Mouse (Mus musculus) forebrain, embryonic 13.5 days (tissue): ENCODE data around the gene Elmsan1. TPM values are rescaled to one million over a fixed set of nuclear protein-coding genes. Genes with fewer than 3 reads are reported as not detected.

Experiments
- ATAC-seq: fragments of 200-750 bp; cut with Nextera tagmentation; 2 replicates; pipeline ENCODE4 v1.8.0; 2017
- H3K27ac ChIP-seq: fragments of 300-500 bp; sonication (generic); 2 replicates; pipeline ENCODE4 v1.5.1; 2015; ENCODE audit warnings: inconsistent platforms, mild to moderate bottlenecking, moderate library complexity
- H3K27me3 ChIP-seq: fragments of 300-500 bp; sonication (generic); 2 replicates; pipeline ENCODE4 v1.6.1; 2015; ENCODE audit warnings: mild to moderate bottlenecking, inconsistent platforms
- H3K36me3 ChIP-seq: fragments of 300-500 bp; sonication (generic); 2 replicates; pipeline ENCODE4 v1.6.1; 2015; ENCODE audit warnings: mild to moderate bottlenecking, inconsistent platforms; ENCODE audit not compliant: poor library complexity, severe bottlenecking
- H3K4me1 ChIP-seq: fragments of 300-500 bp; sonication (generic); 2 replicates; pipeline ENCODE4 v1.6.1; 2015; ENCODE audit warnings: inconsistent platforms
- H3K4me2 ChIP-seq: fragments of 300-500 bp; sonication (generic); 2 replicates; pipeline ENCODE4 v1.6.1; 2015; ENCODE audit warnings: inconsistent platforms, mild to moderate bottlenecking, moderate library complexity
- H3K4me3 ChIP-seq: fragments of 300-500 bp; sonication (generic); 2 replicates; pipeline ENCODE4 v1.5.1; 2015; ENCODE audit warnings: mild to moderate bottlenecking, inconsistent platforms
- H3K9ac ChIP-seq: fragments of 300-500 bp; sonication (generic); 2 replicates; pipeline ENCODE4 v1.6.1; 2015; ENCODE audit warnings: mild to moderate bottlenecking, inconsistent platforms
- H3K9me3 ChIP-seq: fragments of 300-500 bp; sonication (generic); replicated peaks from 2 replicates; pipeline ENCODE4 v1.6.1; 2016; ENCODE audit warnings: inconsistent platforms
- WGBS: fragments of 180-500 bp; shearing (Covaris S2); methylation state at CpG from one replicate; pipeline ENCODE4 v1.1.7; 2015; 5-methylcytosine and 5-hydroxymethylcytosine counted together
- polyA plus RNA-seq: library from polyadenylated mRNA; unstranded; fragments of >200 nt; fragmentation: Nextera tagmentation; extraction: Ambion mirVana; gene quantifications from 2 replicates; pipeline ENCODE4 v1.2.1, GENCODE M21; 2015

The Elmsan1 gene
- polyA plus RNA-seq, 1 experiment from 2014 or later = 5.0 TPM

DNA sequence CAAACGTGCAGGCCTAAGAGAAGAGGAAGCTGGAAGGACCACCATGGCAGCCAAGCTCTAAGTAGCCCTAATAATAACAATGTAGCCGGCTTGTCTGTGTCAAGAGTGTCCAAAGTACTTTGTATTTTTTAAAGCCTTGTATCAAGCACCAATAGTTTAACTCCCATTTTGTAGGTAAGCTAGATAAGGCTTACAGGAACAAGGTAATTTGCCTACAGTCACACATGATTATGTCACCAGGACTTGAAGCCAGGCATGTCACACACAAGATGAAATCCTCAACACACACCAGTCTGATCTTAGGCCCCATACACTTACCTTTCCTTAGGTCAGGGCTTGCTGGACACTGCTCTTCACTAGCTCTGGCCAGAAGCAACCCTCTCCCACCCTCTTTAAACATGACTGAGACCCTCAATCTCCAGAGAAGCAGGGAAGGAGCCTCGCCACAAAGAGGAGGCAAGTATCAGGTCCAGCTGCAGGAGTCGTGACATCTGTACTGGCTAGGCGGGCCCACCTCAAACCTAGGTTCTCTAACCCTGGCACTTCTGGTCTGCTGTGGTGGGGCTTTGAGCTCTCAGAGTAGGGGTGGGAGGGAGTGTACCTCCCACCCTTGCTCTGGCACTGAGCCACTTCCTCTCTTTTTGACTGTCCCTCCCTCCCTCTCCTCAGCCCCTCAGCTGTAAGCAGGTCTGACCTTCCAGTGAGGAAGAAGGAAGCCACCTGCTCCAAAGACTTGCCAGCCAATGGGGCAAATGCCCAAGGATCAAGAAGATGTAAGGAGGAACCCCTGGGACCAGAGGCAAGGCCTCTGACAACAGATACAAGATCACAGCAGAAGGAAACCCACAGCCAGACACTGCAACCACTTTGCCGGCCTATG, 41.6 kb downstream of the Elmsan1 start:
- no peak for ATAC-seq
- WGBS = 43% methylated on average over 6 of the region's 6 CpGs
- Histone ChIP-seq H3K4me2 (peak overlapping the region; percentile 70; the same call in 1 of the 2 replicates), H3K9me3 (no peaks in the 10 kb centered on the region), H3K27me3 (no peaks in the 10 kb centered on the region), H3K27ac (peak overlapping the region; percentile 95), H3K36me3 (peaks cover 21% of the 10 kb centered on the region), H3K9ac (peak overlapping the region; percentile 76; the same call in 1 of the 2 replicates), H3K4me3 (no peak overlapping the region), H3K4me1 (peaks cover 79% of the 10 kb centered on the region)

DNA sequence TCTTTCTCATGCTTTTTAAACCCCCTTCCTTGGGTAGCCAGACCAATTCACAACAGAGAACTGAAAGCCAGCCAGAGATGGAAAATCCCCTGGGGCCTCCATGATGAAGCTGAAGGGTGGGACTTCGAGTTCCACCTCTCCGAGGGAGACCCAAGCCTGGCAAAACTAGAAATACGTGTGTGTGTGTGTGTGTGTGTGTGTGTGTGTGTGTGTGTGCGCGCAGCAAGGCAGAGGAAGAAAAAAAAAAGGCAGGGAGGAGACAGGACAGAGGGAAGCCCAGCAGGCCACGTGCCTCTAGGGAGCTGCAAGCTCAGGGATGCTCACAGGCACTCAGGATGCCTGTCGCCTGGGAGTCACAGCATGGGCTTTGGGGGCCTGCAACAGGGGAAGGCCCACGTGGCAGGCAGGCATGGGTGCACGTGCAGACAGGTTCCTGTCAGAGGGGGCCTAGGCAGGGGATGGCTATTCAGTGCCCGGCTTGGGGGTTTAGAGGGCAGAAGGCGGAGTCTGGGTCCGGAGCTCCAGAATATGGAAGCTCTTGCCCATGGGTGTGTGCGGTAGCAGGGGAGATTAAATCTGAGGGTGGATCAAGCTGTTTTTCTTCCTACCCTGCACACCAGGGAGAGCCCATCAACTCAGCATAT, 42.4 kb downstream of the Elmsan1 start:
- WGBS = 4% methylated on average over 13 of the region's 13 CpGs
- H3K4me2 ChIP-seq = peak overlapping the region; percentile 70
- H3K9ac ChIP-seq = peak overlapping the region; percentile 76
- peaks cover 71% of the 10 kb centered on the region for H3K4me1 ChIP-seq
- no peaks in the 10 kb centered on the region for H3K9me3 ChIP-seq
- peak overlapping the region; percentile 95 for H3K27ac ChIP-seq
- peaks cover 29% of the 10 kb centered on the region for H3K36me3 ChIP-seq
- ATAC-seq = peak; percentile 39
- peak overlapping the region; percentile 39 for H3K4me3 ChIP-seq
- no peaks in the 10 kb centered on the region for H3K27me3 ChIP-seq

DNA sequence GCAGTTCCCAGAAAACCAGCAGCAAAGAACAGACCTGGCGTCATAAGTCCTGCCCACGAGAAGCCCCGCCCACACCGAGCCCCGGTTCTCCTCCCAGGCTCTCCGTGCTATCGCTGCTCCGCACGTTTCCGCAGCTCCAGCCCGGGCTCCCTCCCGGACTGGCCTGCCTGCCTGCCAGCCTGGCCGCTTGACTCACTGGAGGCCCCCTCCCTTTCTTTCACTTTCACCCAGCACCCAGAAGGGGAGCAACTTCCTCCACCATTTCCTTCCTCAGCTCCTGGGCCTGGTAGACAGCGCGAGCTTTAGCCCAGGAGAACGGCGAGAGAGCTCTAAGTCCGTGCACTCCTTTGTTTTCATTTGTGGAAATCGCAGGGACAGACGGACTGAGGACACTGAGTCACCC, 43.0 kb downstream of the Elmsan1 start:
- ATAC-seq = peak; percentile 88
- H3K4me1 ChIP-seq = peaks cover 65% of the 10 kb centered on the region
- WGBS = under 1% methylated on average over 20 of the region's 20 CpGs

DNA sequence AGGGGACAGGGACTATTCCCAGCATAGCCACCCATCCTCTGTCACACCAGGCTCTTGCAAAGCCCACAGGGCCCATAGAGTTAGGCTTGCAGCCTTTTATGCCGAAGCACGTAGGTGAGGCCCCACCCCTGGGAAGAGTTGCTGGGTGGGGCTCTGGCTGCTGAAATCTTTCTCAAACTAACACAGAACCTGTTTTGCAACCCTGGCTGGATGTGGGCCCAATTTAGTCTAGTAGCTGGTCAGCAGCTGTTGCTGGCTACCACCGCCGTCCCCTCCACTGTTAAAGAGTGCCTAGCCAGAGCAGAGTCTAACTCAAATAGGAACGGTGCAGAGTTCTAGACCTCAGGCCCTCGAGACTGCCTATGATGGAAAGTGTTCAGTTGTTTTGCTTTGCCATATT, 43.8 kb downstream of the Elmsan1 start:
- Histone ChIP-seq H3K4me1 (peaks cover 57% of the 10 kb centered on the region), H3K27ac (no peak overlapping the region; the same call in 1 of the 2 replicates), H3K36me3 (peaks cover 31% of the 10 kb centered on the region), H3K9me3 (no peaks in the 10 kb centered on the region), H3K4me3 (no peak overlapping the region), H3K4me2 (no peak overlapping the region), H3K27me3 (no peaks in the 10 kb centered on the region), H3K9ac (no peak overlapping the region)
- WGBS = 86% methylated on average over 6 of the region's 6 CpGs
- no peak for ATAC-seq

More for the DNA sequence above, 43.0 kb downstream of the Elmsan1 start:
- peak overlapping the region; percentile 95 for H3K27ac ChIP-seq
- H3K36me3 ChIP-seq = peaks cover 31% of the 10 kb centered on the region
- H3K9me3 ChIP-seq = no peaks in the 10 kb centered on the region
- peak overlapping the region; percentile 70 for H3K4me2 ChIP-seq
- peak overlapping the region; percentile 76 for H3K9ac ChIP-seq
- no peaks in the 10 kb centered on the region for H3K27me3 ChIP-seq
- peak overlapping the region; percentile 39 for H3K4me3 ChIP-seq

DNA sequence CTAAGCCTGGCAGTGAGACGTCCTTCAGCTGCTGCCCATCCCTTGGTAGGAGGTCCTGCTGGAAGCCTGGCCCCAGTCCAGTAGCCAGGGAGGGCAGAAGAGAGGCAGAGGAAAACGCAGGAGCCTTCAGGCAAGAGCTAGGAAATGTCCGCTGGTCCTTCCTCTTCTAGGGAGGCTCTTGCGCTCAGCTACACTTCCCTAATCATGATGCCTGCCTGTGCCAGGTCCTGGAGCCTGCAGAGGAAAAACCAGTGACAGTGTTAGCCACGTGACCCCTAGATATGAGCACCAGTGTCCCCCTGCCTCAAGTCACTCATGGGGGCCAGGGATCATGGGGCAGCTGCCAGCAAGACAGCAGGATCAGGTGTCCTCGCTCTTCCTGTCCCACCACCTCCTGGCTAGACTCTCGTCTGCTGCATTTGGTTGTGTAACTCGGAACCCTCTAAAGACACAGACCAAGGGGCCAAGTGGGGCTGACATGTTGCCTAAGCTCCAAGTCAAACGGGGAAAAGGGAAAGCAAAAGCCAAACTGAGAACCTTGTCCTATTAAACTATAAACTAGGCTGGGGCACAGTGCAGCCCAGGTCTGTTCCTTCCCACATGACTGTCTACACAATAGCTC, 44.4 kb downstream of the Elmsan1 start:
- Histone ChIP-seq H3K4me2 (no peak overlapping the region), H3K4me1 (peaks cover 54% of the 10 kb centered on the region), H3K27me3 (no peaks in the 10 kb centered on the region), H3K4me3 (no peak overlapping the region), H3K9ac (no peak overlapping the region), H3K9me3 (no peaks in the 10 kb centered on the region), H3K36me3 (peaks cover 31% of the 10 kb centered on the region), H3K27ac (no peak overlapping the region)
- WGBS = 87% methylated on average over 9 of the region's 9 CpGs
- no peak for ATAC-seq

DNA sequence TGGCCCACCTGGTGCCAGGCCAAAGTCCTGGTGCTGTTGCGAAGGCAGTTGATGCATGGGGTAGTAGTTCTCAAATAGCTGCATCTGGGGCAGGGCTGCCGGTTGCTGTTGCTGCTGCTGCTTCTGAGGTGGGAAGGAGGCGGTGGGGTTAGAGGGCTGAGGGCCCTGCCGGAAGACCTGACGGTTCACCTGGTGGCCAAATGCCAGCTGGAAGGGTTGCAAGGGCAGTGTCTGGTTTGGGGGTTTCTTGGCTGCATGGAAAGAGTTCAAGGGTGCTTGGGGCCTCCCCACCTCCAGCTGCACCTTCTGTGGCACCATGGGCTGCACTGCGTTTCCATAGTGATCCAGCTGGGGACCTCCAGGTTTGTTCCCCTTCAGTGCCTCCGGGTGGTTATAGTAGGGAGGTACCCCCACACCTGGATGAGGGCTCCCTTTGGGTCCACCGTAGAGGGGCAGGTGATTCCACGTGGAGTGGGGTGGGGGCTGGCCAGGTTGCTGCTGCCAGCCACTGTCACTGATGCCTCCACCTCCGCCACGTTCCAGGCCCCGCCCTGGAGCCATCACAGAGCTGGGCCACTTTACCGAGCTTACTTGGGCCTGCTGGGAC, 45.3 kb downstream of the Elmsan1 start:
- 95% methylated on average over 13 of the region's 13 CpGs for WGBS
- Histone ChIP-seq H3K4me2 (no peak overlapping the region), H3K9ac (no peak overlapping the region), H3K27me3 (no peaks in the 10 kb centered on the region), H3K4me3 (no peak overlapping the region), H3K27ac (no peak overlapping the region), H3K36me3 (peaks cover 31% of the 10 kb centered on the region), H3K4me1 (peaks cover 47% of the 10 kb centered on the region), H3K9me3 (no peaks in the 10 kb centered on the region)
- ATAC-seq = no peak

DNA sequence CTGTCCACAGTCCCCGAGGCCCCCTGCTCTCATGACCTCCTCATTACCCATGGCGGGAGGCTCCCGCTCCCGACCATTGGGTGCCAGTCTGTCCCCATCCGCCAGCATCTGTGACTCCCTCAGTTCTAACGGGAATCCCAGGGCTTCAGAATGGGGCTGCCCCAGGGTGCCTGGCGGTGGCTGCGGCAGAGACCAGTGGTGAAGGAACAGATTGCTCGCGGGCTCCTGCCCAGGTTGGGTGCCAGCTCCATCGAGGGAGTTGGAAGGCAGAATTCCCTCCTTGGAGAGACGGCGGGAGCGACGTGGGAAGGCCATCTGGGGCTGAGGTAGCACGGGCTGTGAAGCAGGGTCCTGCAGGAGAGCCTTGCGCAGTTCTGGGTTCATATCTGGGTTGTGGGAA, 45.8 kb downstream of the Elmsan1 start:
- H3K4me1 ChIP-seq = peaks cover 42% of the 10 kb centered on the region
- no peaks in the 10 kb centered on the region for H3K9me3 ChIP-seq
- H3K9ac ChIP-seq = no peak overlapping the region
- 87% methylated on average over 17 of the region's 17 CpGs for WGBS
- ATAC-seq = no peak
- H3K4me2 ChIP-seq = no peak overlapping the region
- no peak overlapping the region for H3K27ac ChIP-seq
- no peak overlapping the region for H3K4me3 ChIP-seq
- peaks cover 31% of the 10 kb centered on the region for H3K36me3 ChIP-seq
- no peaks in the 10 kb centered on the region for H3K27me3 ChIP-seq

DNA sequence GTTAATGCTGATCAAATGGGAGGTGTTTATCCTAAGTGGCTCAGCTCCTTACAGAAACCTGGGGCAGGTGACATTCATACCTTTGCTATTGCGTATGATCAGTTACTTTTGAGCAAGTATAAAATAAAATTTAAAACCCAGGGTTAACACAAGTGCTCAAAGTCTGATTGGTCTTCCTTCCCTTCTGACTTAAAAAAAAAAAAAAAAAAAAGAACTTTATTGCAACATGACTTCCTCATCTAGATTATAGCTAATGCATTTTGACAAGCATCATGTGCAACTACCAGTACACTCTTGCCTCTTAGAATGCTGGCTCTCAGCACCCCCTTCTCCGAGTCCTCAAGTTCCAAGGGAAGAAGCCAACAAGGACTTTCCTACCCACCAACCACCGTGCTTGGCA, 46.5 kb downstream of the Elmsan1 start:
- Histone ChIP-seq H3K9ac (no peak overlapping the region), H3K9me3 (no peaks in the 10 kb centered on the region), H3K4me1 (peaks cover 36% of the 10 kb centered on the region), H3K4me2 (no peak overlapping the region), H3K4me3 (no peak overlapping the region), H3K27ac (no peak overlapping the region), H3K36me3 (peaks cover 31% of the 10 kb centered on the region), H3K27me3 (no peaks in the 10 kb centered on the region)
- 96% methylated on average over 3 of the region's 3 CpGs for WGBS
- no peak for ATAC-seq

DNA sequence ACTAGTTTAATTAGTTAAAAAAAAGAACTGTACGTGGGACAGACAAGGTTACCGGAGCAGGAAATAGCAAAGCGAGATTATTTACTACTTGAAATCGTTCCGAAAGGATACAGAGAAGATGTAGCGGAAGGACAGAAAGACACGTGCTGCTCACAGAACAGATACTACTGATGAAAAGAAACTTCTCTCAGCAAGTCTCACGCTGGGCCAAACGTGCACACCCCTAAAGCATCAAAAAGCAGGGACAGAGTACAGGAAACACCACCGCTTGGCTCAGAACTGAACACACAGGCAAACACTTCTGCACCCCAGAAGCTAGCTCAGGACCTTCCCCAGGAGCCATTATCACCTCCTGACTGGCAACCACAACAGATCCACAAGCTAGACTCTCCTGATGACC, 48.1 kb downstream of the Elmsan1 start:
- peaks cover 20% of the 10 kb centered on the region for H3K4me1 ChIP-seq
- H3K27me3 ChIP-seq = no peaks in the 10 kb centered on the region
- ATAC-seq = no peak
- H3K4me2 ChIP-seq = no peak overlapping the region
- no peak overlapping the region for H3K4me3 ChIP-seq
- H3K36me3 ChIP-seq = peaks cover 31% of the 10 kb centered on the region
- no peaks in the 10 kb centered on the region for H3K9me3 ChIP-seq
- H3K9ac ChIP-seq = no peak overlapping the region
- no peak overlapping the region for H3K27ac ChIP-seq
- WGBS = 91% methylated on average over 10 of the region's 10 CpGs

DNA sequence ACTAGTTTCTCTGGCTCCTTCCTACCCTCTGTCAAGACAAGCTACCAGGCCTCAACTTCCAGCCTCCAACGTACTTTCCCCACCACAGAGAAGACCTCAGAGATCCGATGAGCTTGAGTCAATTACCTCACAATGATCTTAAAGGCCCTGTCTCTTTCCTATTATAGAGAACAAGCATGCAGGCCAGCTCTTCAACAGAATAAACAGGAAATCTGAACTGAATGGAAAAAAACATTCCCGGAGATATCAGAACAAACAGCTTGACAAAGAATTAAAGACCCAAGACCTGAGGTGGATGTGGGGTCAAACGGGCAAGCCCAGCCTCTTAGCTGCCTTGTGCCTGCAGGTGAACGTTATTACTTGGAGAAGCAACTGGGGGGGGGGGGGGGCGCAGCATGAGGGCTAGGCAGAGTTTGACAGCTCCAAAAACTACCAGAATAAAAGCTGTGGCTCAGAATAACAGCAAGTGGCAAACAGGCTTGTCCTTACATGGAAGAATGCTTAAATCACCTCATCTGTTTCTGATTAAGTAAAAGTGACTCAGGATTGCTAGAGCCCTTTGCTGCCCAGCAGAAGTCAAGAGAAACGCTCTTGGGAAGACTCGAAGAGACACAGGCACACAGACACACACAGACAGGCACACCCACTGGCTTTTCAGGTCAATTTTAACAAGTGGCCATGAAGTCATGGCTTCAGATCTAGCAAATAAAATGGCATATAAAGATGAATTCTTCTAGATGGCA, 52.9 kb downstream of the Elmsan1 start:
- Histone ChIP-seq H3K36me3 (peaks cover 20% of the 10 kb centered on the region), H3K9me3 (no peaks in the 10 kb centered on the region), H3K4me1 (no peaks in the 10 kb centered on the region), H3K4me3 (no peak overlapping the region), H3K4me2 (no peak overlapping the region), H3K27me3 (no peaks in the 10 kb centered on the region), H3K27ac (no peak overlapping the region), H3K9ac (no peak overlapping the region)
- WGBS = 75% methylated on average over 8 of the region's 8 CpGs
- ATAC-seq = no peak

DNA sequence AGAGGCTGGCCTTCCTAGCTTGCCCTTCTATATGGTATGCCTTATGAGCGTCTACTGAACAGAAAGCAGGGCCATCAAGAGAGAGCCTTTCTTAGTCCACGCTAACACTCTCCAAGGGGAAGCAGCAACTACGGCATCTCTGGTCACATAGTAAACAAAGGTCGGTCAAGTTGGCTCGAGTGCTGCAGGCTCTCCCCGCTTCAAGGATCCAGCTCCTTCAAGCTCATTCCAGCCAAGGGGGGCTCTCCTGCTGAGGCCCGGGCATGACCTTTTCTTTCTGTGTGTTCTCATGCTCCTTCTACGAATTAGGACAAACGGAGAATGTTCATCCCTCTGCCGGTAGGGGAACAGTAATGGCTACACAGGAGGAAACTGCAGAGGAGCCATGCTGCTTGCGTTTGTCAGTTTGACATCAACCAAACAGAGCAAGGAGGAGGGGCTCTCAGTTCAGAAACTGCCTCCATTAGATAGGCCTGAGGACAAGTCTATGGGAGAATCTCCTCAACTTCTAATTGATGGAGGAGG, 55.0 kb downstream of the Elmsan1 start:
- Histone ChIP-seq H3K4me1 (no peaks in the 10 kb centered on the region), H3K9me3 (no peaks in the 10 kb centered on the region), H3K27me3 (no peaks in the 10 kb centered on the region), H3K4me2 (no peak overlapping the region), H3K4me3 (no peak overlapping the region), H3K9ac (no peak overlapping the region), H3K27ac (no peak overlapping the region), H3K36me3 (peaks cover 42% of the 10 kb centered on the region)
- 84% methylated on average over 11 of the region's 11 CpGs for WGBS
- ATAC-seq = no peak
